Mouse (Mus musculus): ENCODE data around the gene St6galnac5.

DNA sequence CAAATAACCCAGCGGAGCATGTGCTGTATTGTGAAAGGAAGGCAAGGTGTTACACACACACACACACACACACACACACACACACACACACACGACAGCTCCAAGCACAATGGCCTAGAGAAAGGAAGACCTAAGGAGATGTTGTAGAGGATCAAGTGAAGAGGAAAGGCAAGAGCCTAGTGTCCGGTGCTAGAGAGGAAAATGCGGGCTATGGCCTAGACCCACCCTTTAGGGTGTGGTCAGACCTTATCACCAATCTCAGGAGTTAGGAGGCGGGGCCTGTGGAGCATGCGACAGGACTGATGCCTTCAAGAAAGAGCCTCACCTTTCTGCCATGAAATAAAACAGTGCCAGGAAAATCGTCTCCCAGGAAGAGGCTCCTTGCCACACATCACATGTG lies 33.5 kb downstream of the St6galnac5 start:
- TF ChIP-seq SIN3A (IDR thresholded peaks at IDR 0.05; ENCODE audit: low read length) (no peak), POLR2A (IDR thresholded peaks at IDR 0.05; ENCODE audit: low read depth, low read length) (no peak), CTCF (conservative IDR thresholded peaks at IDR 0.05 in 1 of 2, IDR thresholded peaks at IDR 0.05 in 1 of 2; ENCODE audit: low read depth in 2 of 2, low read length in 2 of 2) (no peak), MAZ (IDR thresholded peaks at IDR 0.05; ENCODE audit: low read depth, low read length) (no peak), MAFK (IDR thresholded peaks at IDR 0.05; ENCODE audit: insufficient replicate concordance, low read length) (no peak), CHD1 (IDR thresholded peaks at IDR 0.05; ENCODE audit: low read depth, low read length) (no peak), USF1 (IDR thresholded peaks at IDR 0.05; ENCODE audit: low read depth, low read length) (no peak), JUN (IDR thresholded peaks at IDR 0.05; ENCODE audit: insufficient read depth, low read depth, low read length) (no peak), EP300 (IDR thresholded peaks at IDR 0.05; ENCODE audit: low read length) (no peak)

Measured in CH12.LX (cell line).